Mouse (Mus musculus) heart, adult 9 months (tissue): ENCODE measurements around the gene Tpst1.

Source experiments
- DNase-seq, 2 experiments: peaks; one replicate each; pipeline ENCODE4 v3.0.0; 2022; ENCODE audit warnings: low spot score in 2 of 2

Gene Tpst1

GRCm38 (mm10) chr5:130185312-130185711 lies 112.2 kb downstream of the Tpst1 start:
- DNase-seq = no peak
